Mouse (Mus musculus) embryonic facial prominence, embryonic 14.5 days (tissue): ENCODE measurements around the gene Hes2. TPM values are rescaled to one million over a fixed set of nuclear protein-coding genes. Genes with fewer than 3 reads are reported as not detected.

Source experiments
- ATAC-seq: fragments of 200-750 bp; cut with Nextera tagmentation; 2 replicates; pipeline ENCODE4 v1.8.0; 2017; ENCODE audit warnings: low read depth, moderate number of reproducible peaks, moderate TSS enrichment
- DNase-seq: peaks from one replicate; pipeline ENCODE4 v3.0.0-alpha.2; 2015; ENCODE audit warnings: low spot score
- H3K27ac ChIP-seq: fragments of 300-500 bp; sonication (generic); replicated peaks from 2 replicates; pipeline ENCODE4 v1.5.1; 2014; ENCODE audit warnings: low read depth, mild to moderate bottlenecking, low read length, moderate library complexity
- H3K27me3 ChIP-seq: fragments of 300-500 bp; sonication (generic); replicated peaks from 2 replicates; pipeline ENCODE4 v1.6.1; 2014; ENCODE audit warnings: low read length; ENCODE audit not compliant: control insufficient read depth, insufficient read depth
- H3K36me3 ChIP-seq: fragments of 300-500 bp; sonication (generic); 2 replicates; pipeline ENCODE4 v1.6.1; 2014; ENCODE audit warnings: low read length, mixed read lengths; ENCODE audit not compliant: control insufficient read depth, insufficient read depth
- H3K4me1 ChIP-seq: fragments of 300-500 bp; sonication (generic); 2 replicates; pipeline ENCODE4 v1.6.1; 2014; ENCODE audit warnings: antibody characterized with exemption, low read length; ENCODE audit not compliant: control insufficient read depth, insufficient read depth
- H3K4me2 ChIP-seq: fragments of 300-500 bp; sonication (generic); 2 replicates; pipeline ENCODE4 v1.6.1; 2014; ENCODE audit warnings: low read depth, mild to moderate bottlenecking, low read length, moderate library complexity, mixed read lengths
- H3K4me3 ChIP-seq: fragments of 300-500 bp; sonication (generic); 2 replicates; pipeline ENCODE4 v1.5.1; 2014; ENCODE audit warnings: low read depth, mild to moderate bottlenecking, low read length
- H3K9ac ChIP-seq: fragments of 300-500 bp; sonication (generic); 2 replicates; pipeline ENCODE4 v1.6.1; 2014; ENCODE audit warnings: low read depth, mild to moderate bottlenecking, low read length, moderate library complexity, mixed read lengths
- H3K9me3 ChIP-seq: fragments of 300-500 bp; sonication (generic); 2 replicates; pipeline ENCODE4 v1.6.1; 2016; ENCODE audit warnings: low read length; ENCODE audit not compliant: control insufficient read depth
- WGBS: fragments of 180-500 bp; shearing (Covaris S2); extraction: QIAGEN DNeasy Blood & Tissue Kit; methylation state at CpG from one replicate; pipeline ENCODE4 v1.1.7; 2014; 5-methylcytosine and 5-hydroxymethylcytosine counted together
- polyA plus RNA-seq: library from polyadenylated mRNA; unstranded; fragments of >200 nt; fragmentation: Nextera tagmentation; extraction: Ambion mirVana; gene quantifications from 2 replicates; pipeline ENCODE4 v1.2.1, GENCODE M21; 2014

The Hes2 gene
- polyA plus RNA-seq, 1 experiment from 2014 or later, result 0.25 TPM

- H3K27me3 ChIP-seq, result peaks cover 95% of the 10 kb centered on the region
- H3K9ac ChIP-seq, result peak overlapping the region; percentile 35; the same call in 1 of the 2 replicates
- peaks cover 25% of the 10 kb centered on the region for H3K4me1 ChIP-seq
- H3K9me3 ChIP-seq, result no peaks in the 10 kb centered on the region
- peak overlapping the region; percentile 40 for H3K4me2 ChIP-seq
- no peak overlapping the region for H3K27ac ChIP-seq
- WGBS, result 2% methylated on average over 31 of the region's 31 CpGs
- H3K36me3 ChIP-seq, result no peaks in the 10 kb centered on the region
- peak overlapping the region; percentile 15 for H3K4me3 ChIP-seq
- DNase-seq (no peak), ATAC-seq (no peak)
Observed at GRCm38 (mm10) chr4:152120311-152121182, 38.1 kb upstream of the Hes2 start.

- DNase-seq (no peak), ATAC-seq (no peak)
- Histone ChIP-seq H3K9me3 (no peaks in the 10 kb centered on the region), H3K9ac (peak overlapping the region; percentile 35; the same call in 1 of the 2 replicates), H3K4me3 (peak overlapping the region; percentile 15), H3K4me2 (peak overlapping the region; percentile 40), H3K36me3 (no peaks in the 10 kb centered on the region), H3K4me1 (peaks cover 19% of the 10 kb centered on the region; the same call in 1 of the 2 replicates), H3K27ac (no peak overlapping the region), H3K27me3 (peaks cover 98% of the 10 kb centered on the region)
- 1% methylated on average over 12 of the region's 12 CpGs for WGBS
Observed at GRCm38 (mm10) chr4:152121183-152121505, 37.5 kb upstream of the Hes2 start.

DNA sequence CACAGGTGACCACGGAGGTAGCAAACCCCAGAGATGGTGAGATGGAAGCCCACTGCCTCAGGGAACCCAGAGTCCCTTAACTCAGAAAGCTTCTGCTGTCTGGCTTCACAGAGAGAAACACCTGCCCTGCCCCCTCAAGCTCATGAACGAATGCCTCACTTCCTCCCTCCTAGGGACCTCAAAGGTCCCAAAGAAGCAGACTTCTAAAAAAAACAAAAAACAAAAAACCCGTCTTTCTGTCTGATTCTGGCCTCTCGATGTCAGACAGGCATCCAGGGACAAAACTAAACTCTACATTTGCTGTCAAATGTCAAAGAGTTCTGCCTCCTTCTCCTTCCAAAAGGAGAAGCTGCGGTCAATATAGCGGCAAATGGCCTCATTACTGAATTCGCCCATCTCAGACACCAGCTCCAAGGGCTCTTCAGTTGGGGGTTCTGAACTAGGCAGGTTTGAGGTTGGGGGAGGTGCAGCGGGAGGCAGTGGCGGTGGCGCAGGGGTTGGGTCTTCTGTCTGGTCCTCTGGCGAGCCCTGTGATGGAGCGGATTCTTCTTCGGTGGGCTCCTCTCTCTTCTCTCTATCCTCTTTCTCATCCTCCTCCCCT is 34.2 kb upstream of the Hes2 start:
- no peak overlapping the region for H3K4me2 ChIP-seq
- H3K9ac ChIP-seq, result no peak overlapping the region
- WGBS, result 13% methylated on average over 13 of the region's 13 CpGs

GRCm38 (mm10) chr4:152125161-152126025 is 33.3 kb upstream of the Hes2 start:
- no peak for DNase-seq
- Histone ChIP-seq H3K9me3 (no peaks in the 10 kb centered on the region), H3K27me3 (peaks cover 100% of the 10 kb centered on the region), H3K4me1 (peaks cover 8% of the 10 kb centered on the region; the same call in 1 of the 2 replicates), H3K4me3 (peak overlapping the region; percentile 28), H3K4me2 (peak overlapping the region; percentile 42), H3K27ac (no peak overlapping the region), H3K9ac (0 out of 2 replicates have a peak overlapping the region, but pooled peaks have one; percentile 30), H3K36me3 (no peaks in the 10 kb centered on the region)
- ATAC-seq, result no peak
- WGBS, result 7% methylated on average over 37 of the region's 56 CpGs

More for the DNA sequence above, 34.2 kb upstream of the Hes2 start:
- no peak for DNase-seq
- H3K9me3 ChIP-seq, result no peaks in the 10 kb centered on the region
- ATAC-seq, result no peak
- H3K36me3 ChIP-seq, result no peaks in the 10 kb centered on the region
- H3K27me3 ChIP-seq, result peaks cover 100% of the 10 kb centered on the region
- no peak overlapping the region for H3K27ac ChIP-seq
- no peak overlapping the region for H3K4me3 ChIP-seq
- H3K4me1 ChIP-seq, result peaks cover 15% of the 10 kb centered on the region; the same call in 1 of the 2 replicates

- Histone ChIP-seq H3K36me3 (no peaks in the 10 kb centered on the region), H3K4me2 (peak overlapping the region; percentile 42), H3K4me1 (peaks cover 7% of the 10 kb centered on the region), H3K27me3 (peaks cover 100% of the 10 kb centered on the region), H3K9me3 (no peaks in the 10 kb centered on the region), H3K27ac (no peak overlapping the region), H3K9ac (0 out of 2 replicates have a peak overlapping the region, but pooled peaks have one; percentile 30), H3K4me3 (peak overlapping the region; percentile 28)
- 12% methylated on average over 56 of the region's 65 CpGs for WGBS
- ATAC-seq (no peak), DNase-seq (peak; percentile 23)
Observed at GRCm38 (mm10) chr4:152126026-152126920, 32.4 kb upstream of the Hes2 start.

GRCm38 (mm10) chr4:152127884-152128283 is 30.8 kb upstream of the Hes2 start:
- no peak overlapping the region for H3K27ac ChIP-seq
- no peak for ATAC-seq
- WGBS, result 78% methylated on average over 9 of the region's 11 CpGs

GRCm38 (mm10) chr4:152128784-152129183 is 29.9 kb upstream of the Hes2 start:
- Histone ChIP-seq H3K9me3 (no peaks in the 10 kb centered on the region), H3K36me3 (no peaks in the 10 kb centered on the region), H3K27me3 (peaks cover 100% of the 10 kb centered on the region), H3K27ac (no peak overlapping the region), H3K4me1 (peaks cover 19% of the 10 kb centered on the region), H3K4me2 (no peak overlapping the region), H3K9ac (no peak overlapping the region), H3K4me3 (no peak overlapping the region)
- ATAC-seq (no peak), DNase-seq (no peak)
- WGBS, result 57% methylated on average over 5 of the region's 5 CpGs

More at GRCm38 (mm10) chr4:152127884-152128283, 30.8 kb upstream of the Hes2 start:
- H3K9ac ChIP-seq, result no peak overlapping the region
- no peak for DNase-seq
- H3K4me2 ChIP-seq, result no peak overlapping the region
- H3K9me3 ChIP-seq, result no peaks in the 10 kb centered on the region
- H3K36me3 ChIP-seq, result no peaks in the 10 kb centered on the region
- H3K4me3 ChIP-seq, result no peak overlapping the region
- peaks cover 19% of the 10 kb centered on the region for H3K4me1 ChIP-seq
- peaks cover 100% of the 10 kb centered on the region for H3K27me3 ChIP-seq
